Mouse (Mus musculus): ENCODE data around the gene Cpeb3. TPM values are rescaled to one million over a fixed set of nuclear protein-coding genes. Genes with fewer than 3 reads are reported as not detected.
A peak's percentile ranks its signal among the peaks of the same experiment; 100 is the strongest.

The Cpeb3 gene
- polyA plus RNA-seq, 1 experiment from 2014 or later = 1.9 TPM

DNA sequence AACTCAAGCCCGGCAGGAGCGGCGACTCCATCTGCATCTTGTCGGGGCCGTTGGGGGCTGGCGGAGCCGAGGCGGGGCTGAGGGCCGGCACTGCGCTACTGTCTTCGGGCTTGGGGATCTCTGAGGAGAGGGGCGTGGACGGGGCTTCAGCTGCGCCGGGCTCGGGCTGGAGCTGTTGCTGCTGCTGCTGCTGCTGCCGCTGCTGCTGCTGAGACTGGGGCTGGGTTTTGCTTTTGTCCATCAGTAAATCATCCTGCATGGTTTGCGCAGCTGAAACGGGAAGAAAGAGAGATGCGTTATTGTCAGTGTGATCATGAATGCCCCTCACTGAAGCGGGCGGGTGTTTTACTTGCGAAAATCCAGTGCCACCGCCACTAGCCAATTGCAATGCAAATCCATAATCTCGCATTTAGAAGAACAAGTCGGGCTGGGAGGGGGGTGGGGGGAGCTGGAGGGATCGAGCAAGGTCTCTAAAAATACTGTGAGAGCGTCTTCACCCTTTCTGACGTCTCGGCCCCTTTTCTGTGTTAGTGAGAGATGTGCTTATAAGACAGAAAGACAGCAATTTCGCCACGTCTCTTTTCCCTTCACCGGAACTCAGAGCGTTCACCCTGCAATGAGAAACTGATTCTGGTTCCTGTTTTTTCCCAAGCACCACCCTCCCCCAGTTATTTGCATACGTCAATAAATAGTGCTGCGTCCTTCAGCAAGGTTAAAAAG is 33.5 kb downstream of the Cpeb3 start:
- H3K27ac ChIP-seq (replicated peaks; ENCODE audit: low read depth, low read length) = peak overlapping the region; percentile 64
- H3K4me3 ChIP-seq (ENCODE audit: low read depth, low read length) = peak overlapping the region; percentile 68
- peaks cover 8% of the 10 kb centered on the region for H3K4me1 ChIP-seq (ENCODE audit: control insufficient read depth, insufficient read depth, low read length)
- H3K4me2 ChIP-seq (ENCODE audit: low read depth, low read length) = peak overlapping the region; percentile 100
- DNase-seq (ENCODE audit: low spot score) (peak; percentile 82), ATAC-seq (ENCODE audit: low read depth) (peak; percentile 81)
- peak overlapping the region; percentile 65 for H3K9ac ChIP-seq (ENCODE audit: low read depth, low read length)
- H3K27me3 ChIP-seq (replicated peaks; ENCODE audit: control insufficient read depth, insufficient read depth, low read length) = peaks cover 38% of the 10 kb centered on the region
- WGBS = 1% methylated on average over 35 of the region's 36 CpGs
- H3K9me3 ChIP-seq (ENCODE audit: control insufficient read depth, low read length) = no peaks in the 10 kb centered on the region
- no peaks in the 10 kb centered on the region for H3K36me3 ChIP-seq (ENCODE audit: control insufficient read depth, insufficient read depth, low read length)

GRCm38 (mm10) chr19:37174116-37174715 is 34.2 kb downstream of the Cpeb3 start:
- DNase-seq (ENCODE audit: low spot score) = peak; percentile 20
- no peaks in the 10 kb centered on the region for H3K9me3 ChIP-seq (ENCODE audit: control insufficient read depth, low read length)
- peak overlapping the region; percentile 64; the same call in 1 of the 2 replicates for H3K27ac ChIP-seq (replicated peaks; ENCODE audit: low read depth, low read length)
- H3K4me3 ChIP-seq (ENCODE audit: low read depth, low read length) = peak overlapping the region; percentile 68
- H3K4me2 ChIP-seq (ENCODE audit: low read depth, low read length) = peak overlapping the region; percentile 100
- peak overlapping the region; percentile 65 for H3K9ac ChIP-seq (ENCODE audit: low read depth, low read length)
- H3K36me3 ChIP-seq (ENCODE audit: control insufficient read depth, insufficient read depth, low read length) = no peaks in the 10 kb centered on the region
- peak; percentile 69 for ATAC-seq (ENCODE audit: low read depth)
- WGBS = under 1% methylated on average over 23 of the region's 70 CpGs
- H3K4me1 ChIP-seq (ENCODE audit: control insufficient read depth, insufficient read depth, low read length) = peaks cover 8% of the 10 kb centered on the region
- H3K27me3 ChIP-seq (replicated peaks; ENCODE audit: control insufficient read depth, insufficient read depth, low read length) = peaks cover 38% of the 10 kb centered on the region

GRCm38 (mm10) chr19:37173331-37174115 is 34.9 kb downstream of the Cpeb3 start:
- H3K4me1 ChIP-seq (ENCODE audit: control insufficient read depth, insufficient read depth, low read length) = peaks cover 8% of the 10 kb centered on the region
- H3K36me3 ChIP-seq (ENCODE audit: control insufficient read depth, insufficient read depth, low read length) = no peaks in the 10 kb centered on the region
- H3K9me3 ChIP-seq (ENCODE audit: control insufficient read depth, low read length) = no peaks in the 10 kb centered on the region
- no peak for DNase-seq (ENCODE audit: low spot score)
- no peak for ATAC-seq (ENCODE audit: low read depth)
- peak overlapping the region; percentile 68 for H3K4me3 ChIP-seq (ENCODE audit: low read depth, low read length)
- H3K4me2 ChIP-seq (ENCODE audit: low read depth, low read length) = peak overlapping the region; percentile 100
- H3K27ac ChIP-seq (replicated peaks; ENCODE audit: low read depth, low read length) = no peak overlapping the region
- peak overlapping the region; percentile 65 for H3K9ac ChIP-seq (ENCODE audit: low read depth, low read length)
- 30% methylated on average over 20 of the region's 20 CpGs for WGBS
- H3K27me3 ChIP-seq (replicated peaks; ENCODE audit: control insufficient read depth, insufficient read depth, low read length) = peaks cover 38% of the 10 kb centered on the region

GRCm38 (mm10) chr19:37172566-37173130 is 35.8 kb downstream of the Cpeb3 start:
- Histone ChIP-seq H3K36me3 (ENCODE audit: control insufficient read depth, insufficient read depth, low read length) (no peaks in the 10 kb centered on the region), H3K9ac (ENCODE audit: low read depth, low read length) (no peak overlapping the region), H3K4me1 (ENCODE audit: control insufficient read depth, insufficient read depth, low read length) (peaks cover 8% of the 10 kb centered on the region), H3K9me3 (ENCODE audit: control insufficient read depth, low read length) (no peaks in the 10 kb centered on the region), H3K4me2 (ENCODE audit: low read depth, low read length) (no peak overlapping the region), H3K27me3 (replicated peaks; ENCODE audit: control insufficient read depth, insufficient read depth, low read length) (peaks cover 38% of the 10 kb centered on the region), H3K4me3 (ENCODE audit: low read depth, low read length) (no peak overlapping the region), H3K27ac (replicated peaks; ENCODE audit: low read depth, low read length) (no peak overlapping the region)
- ATAC-seq (ENCODE audit: low read depth) (no peak), DNase-seq (ENCODE audit: low spot score) (no peak)
- 69% methylated on average over 11 of the region's 11 CpGs for WGBS

GRCm38 (mm10) chr19:37172096-37172495 is 36.3 kb downstream of the Cpeb3 start:
- H3K9me3 ChIP-seq (ENCODE audit: control insufficient read depth, low read length) = no peaks in the 10 kb centered on the region
- peaks cover 8% of the 10 kb centered on the region for H3K4me1 ChIP-seq (ENCODE audit: control insufficient read depth, insufficient read depth, low read length)
- no peak for ATAC-seq (ENCODE audit: low read depth)
- H3K27ac ChIP-seq (replicated peaks; ENCODE audit: low read depth, low read length) = no peak overlapping the region
- 31% methylated on average over 1 of the region's 1 CpGs for WGBS
- H3K4me3 ChIP-seq (ENCODE audit: low read depth, low read length) = no peak overlapping the region
- H3K4me2 ChIP-seq (ENCODE audit: low read depth, low read length) = no peak overlapping the region
- DNase-seq (ENCODE audit: low spot score) = no peak
- H3K9ac ChIP-seq (ENCODE audit: low read depth, low read length) = no peak overlapping the region
- H3K27me3 ChIP-seq (replicated peaks; ENCODE audit: control insufficient read depth, insufficient read depth, low read length) = peaks cover 36% of the 10 kb centered on the region
- no peaks in the 10 kb centered on the region for H3K36me3 ChIP-seq (ENCODE audit: control insufficient read depth, insufficient read depth, low read length)

DNA sequence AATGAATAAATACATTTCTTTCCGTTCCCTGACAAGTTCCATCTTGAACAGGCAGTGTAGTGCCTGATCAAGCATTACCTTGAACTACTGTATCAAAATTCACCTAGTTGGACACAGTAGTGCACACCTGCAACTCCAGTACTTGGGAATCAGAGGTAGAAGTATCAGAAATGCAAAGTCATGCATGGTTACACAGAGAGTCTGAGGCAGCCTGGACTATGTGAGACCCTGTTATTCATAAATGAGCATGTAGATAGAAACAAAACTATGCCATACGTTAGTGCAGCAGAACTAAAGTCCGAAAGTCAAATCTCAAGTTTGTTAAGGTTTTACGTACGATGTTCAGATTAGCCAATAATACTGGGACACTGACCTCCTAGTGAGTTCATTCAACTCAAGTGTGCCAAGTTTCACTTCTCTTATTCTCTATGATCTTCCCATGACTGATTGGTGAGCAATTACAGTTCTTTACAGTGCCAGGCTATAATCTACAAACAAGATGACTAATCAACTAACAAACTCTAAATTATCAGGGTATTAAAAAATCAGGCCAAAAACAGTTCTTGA is 51.5 kb downstream of the Cpeb3 start:
- Histone ChIP-seq H3K27ac (replicated peaks; ENCODE audit: low read depth, low read length) (no peak overlapping the region), H3K4me1 (ENCODE audit: control insufficient read depth, insufficient read depth, low read length) (no peaks in the 10 kb centered on the region), H3K36me3 (ENCODE audit: control insufficient read depth, insufficient read depth, low read length) (no peaks in the 10 kb centered on the region), H3K27me3 (replicated peaks; ENCODE audit: control insufficient read depth, insufficient read depth, low read length) (no peaks in the 10 kb centered on the region), H3K4me3 (ENCODE audit: low read depth, low read length) (no peak overlapping the region), H3K4me2 (ENCODE audit: low read depth, low read length) (no peak overlapping the region), H3K9ac (ENCODE audit: low read depth, low read length) (no peak overlapping the region), H3K9me3 (ENCODE audit: control insufficient read depth, low read length) (no peaks in the 10 kb centered on the region)
- DNase-seq (ENCODE audit: low spot score) (no peak), ATAC-seq (ENCODE audit: low read depth) (no peak)
- 87% methylated on average over 5 of the region's 5 CpGs for WGBS

- no peaks in the 10 kb centered on the region for H3K9me3 ChIP-seq (ENCODE audit: control insufficient read depth, low read length)
- H3K27ac ChIP-seq (replicated peaks; ENCODE audit: low read depth, low read length) = no peak overlapping the region
- DNase-seq (ENCODE audit: low spot score) = no peak
- H3K4me2 ChIP-seq (ENCODE audit: low read depth, low read length) = no peak overlapping the region
- no peak overlapping the region for H3K4me3 ChIP-seq (ENCODE audit: low read depth, low read length)
- no peaks in the 10 kb centered on the region for H3K27me3 ChIP-seq (replicated peaks; ENCODE audit: control insufficient read depth, insufficient read depth, low read length)
- H3K9ac ChIP-seq (ENCODE audit: low read depth, low read length) = no peak overlapping the region
- 82% methylated on average over 4 of the region's 4 CpGs for WGBS
- H3K4me1 ChIP-seq (ENCODE audit: control insufficient read depth, insufficient read depth, low read length) = no peaks in the 10 kb centered on the region
- no peak for ATAC-seq (ENCODE audit: low read depth)
- no peaks in the 10 kb centered on the region for H3K36me3 ChIP-seq (ENCODE audit: control insufficient read depth, insufficient read depth, low read length)
These were observed 52.4 kb downstream of the Cpeb3 start for GRCm38 (mm10) chr19:37156040-37156439.

DNA sequence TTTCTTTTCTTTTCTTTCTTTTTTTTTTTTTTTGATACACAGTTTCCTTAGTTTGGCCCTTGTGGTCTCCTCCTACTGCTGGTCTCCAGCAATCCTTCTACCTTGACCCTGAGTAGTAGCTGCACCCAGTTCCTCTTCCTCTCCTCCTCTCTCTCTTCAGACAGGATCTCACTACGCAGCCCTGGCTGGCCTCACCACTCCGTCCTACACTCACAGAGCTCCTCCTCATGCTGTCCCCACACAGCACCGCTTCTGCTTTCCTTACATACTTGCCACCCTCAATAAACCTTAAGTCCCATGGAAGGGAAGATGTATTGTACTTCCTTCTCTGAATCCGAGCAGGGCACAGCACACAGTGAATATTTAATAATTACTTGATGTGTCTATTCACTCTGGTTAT is 61.3 kb downstream of the Cpeb3 start:
- Histone ChIP-seq H3K4me2 (ENCODE audit: low read depth, low read length) (no peak overlapping the region), H3K4me3 (ENCODE audit: low read depth, low read length) (no peak overlapping the region), H3K27ac (replicated peaks; ENCODE audit: low read depth, low read length) (no peak overlapping the region), H3K4me1 (ENCODE audit: control insufficient read depth, insufficient read depth, low read length) (no peaks in the 10 kb centered on the region), H3K36me3 (ENCODE audit: control insufficient read depth, insufficient read depth, low read length) (no peaks in the 10 kb centered on the region), H3K27me3 (replicated peaks; ENCODE audit: control insufficient read depth, insufficient read depth, low read length) (no peaks in the 10 kb centered on the region), H3K9me3 (ENCODE audit: control insufficient read depth, low read length) (no peaks in the 10 kb centered on the region), H3K9ac (ENCODE audit: low read depth, low read length) (no peak overlapping the region)
- ATAC-seq (ENCODE audit: low read depth) (no peak), DNase-seq (ENCODE audit: low spot score) (no peak)
- WGBS = 67% methylated on average over 4 of the region's 4 CpGs
